Mouse (Mus musculus) kidney, adult 2 months (tissue): ENCODE data around the gene March10.

Experiments
- CTCF ChIP-seq: fragments of 200-500 bp; conservative IDR thresholded peaks from 2 replicates; pipeline ENCODE4 v1.5.1; 2011; ENCODE audit warnings: low read depth, mild to moderate bottlenecking, control low read depth, low read length, moderate library complexity, mixed read lengths; ENCODE audit not compliant: insufficient read depth, insufficient read length
- POLR2A ChIP-seq: fragments of 200-500 bp; IDR thresholded peaks from one replicate; pipeline ENCODE4 v1.6.1; 2011; ENCODE audit warnings: low read depth, low read length, control low read depth

GRCm38 (mm10) chr11:105472610-105473009 lies 16.1 kb upstream of the March10 start:
- TF ChIP-seq CTCF (no peak), POLR2A (no peak)
